Mouse (Mus musculus): Measurements from ENCODE around the gene Treh.

Treh gene

GRCm38 (mm10) chr9:44678288-44678871, 5.3 kb downstream of the Treh start:
- no peak for DNase-seq (ENCODE audit: low spot score)

- no peak for DNase-seq (ENCODE audit: low spot score)
Observed at GRCm38 (mm10) chr9:44679565-44679964, 6.5 kb downstream of the Treh start.

GRCm38 (mm10) chr9:44683046-44683445, 10.0 kb downstream of the Treh start:
- DNase-seq (ENCODE audit: low spot score), result no peak

- DNase-seq (ENCODE audit: low spot score), result peak; percentile 85
Observed at GRCm38 (mm10) chr9:44685346-44686330, 12.6 kb downstream of the Treh start.

GRCm38 (mm10) chr9:44686638-44687037, 13.6 kb downstream of the Treh start:
- peak; percentile 53 for DNase-seq (ENCODE audit: low spot score)

- no peak for DNase-seq (ENCODE audit: low spot score)
Observed at GRCm38 (mm10) chr9:44688013-44688412, 15.0 kb downstream of the Treh start.

- peak; percentile 19 for DNase-seq (ENCODE audit: low spot score)
Observed at GRCm38 (mm10) chr9:44690641-44691040, 17.6 kb downstream of the Treh start.

GRCm38 (mm10) chr9:44691671-44692520, 18.9 kb downstream of the Treh start:
- DNase-seq (ENCODE audit: low spot score), result no peak

- no peak for DNase-seq (ENCODE audit: low spot score)
Observed at GRCm38 (mm10) chr9:44693071-44693470, 20.0 kb downstream of the Treh start.

GRCm38 (mm10) chr9:44697866-44698265, 24.8 kb downstream of the Treh start:
- DNase-seq (ENCODE audit: low spot score), result no peak

- no peak for DNase-seq (ENCODE audit: low spot score)
Observed at GRCm38 (mm10) chr9:44699196-44699595, 26.2 kb downstream of the Treh start.

- no peak for DNase-seq (ENCODE audit: low spot score)
Observed at GRCm38 (mm10) chr9:44699730-44700129, 26.7 kb downstream of the Treh start.

DNA sequence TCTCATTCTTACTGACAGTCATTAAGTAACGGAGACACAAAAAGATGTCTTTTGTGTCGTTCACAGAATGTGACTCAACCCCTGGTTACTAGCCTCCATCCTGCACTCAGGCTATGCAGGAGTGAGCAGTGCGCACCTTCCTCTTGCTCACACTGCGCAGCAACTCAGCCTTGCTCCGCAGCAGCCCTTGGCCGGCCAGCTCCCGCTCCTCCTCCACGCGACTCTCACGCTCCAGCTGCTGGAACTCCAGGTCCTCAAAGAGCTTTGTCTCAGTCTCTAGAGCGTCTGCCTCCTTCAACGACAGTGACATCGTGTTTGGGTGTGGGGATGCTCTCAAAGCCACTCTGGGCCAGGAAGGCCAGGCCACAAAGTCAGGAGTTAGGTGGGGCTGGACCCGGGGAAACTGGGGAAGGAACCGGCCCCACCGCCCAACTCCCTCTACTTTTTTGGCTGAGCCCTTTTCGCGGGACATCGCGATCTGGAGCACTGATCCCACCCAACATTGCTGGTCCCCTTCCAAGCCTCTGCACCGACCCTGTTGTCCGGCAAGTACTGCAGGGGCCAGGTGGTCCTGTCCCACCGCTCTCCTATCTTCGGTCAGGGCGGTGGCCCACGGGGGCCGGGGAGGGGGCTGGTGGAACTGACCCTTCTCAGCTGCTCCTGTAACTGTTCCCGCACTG, 34.9 kb downstream of the Treh start:
- DNase-seq (ENCODE audit: low spot score), result peak; percentile 52

DNA sequence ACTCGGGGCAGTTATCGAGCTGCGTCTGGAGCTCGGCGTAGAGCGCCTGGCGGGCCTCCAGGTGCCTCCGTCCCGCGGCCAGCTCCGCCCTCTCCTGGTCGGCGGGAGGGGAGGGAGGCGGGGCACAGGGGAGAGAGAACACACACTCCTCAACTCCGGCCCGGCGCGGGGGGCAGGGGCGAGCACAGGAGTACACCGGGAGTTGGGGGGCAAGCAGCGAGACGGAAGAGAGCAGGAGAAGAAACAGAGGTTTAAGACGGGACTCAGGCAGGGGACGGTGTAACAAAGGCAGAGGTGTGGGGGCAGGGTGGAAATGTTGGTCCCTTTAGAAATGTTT, 35.4 kb downstream of the Treh start:
- peak; percentile 67 for DNase-seq (ENCODE audit: low spot score)

GRCm38 (mm10) chr9:44708925-44709324, 35.9 kb downstream of the Treh start:
- peak; percentile 42 for DNase-seq (ENCODE audit: low spot score)

GRCm38 (mm10) chr9:44709600-44709999, 36.6 kb downstream of the Treh start:
- peak; percentile 58 for DNase-seq (ENCODE audit: low spot score)

DNA sequence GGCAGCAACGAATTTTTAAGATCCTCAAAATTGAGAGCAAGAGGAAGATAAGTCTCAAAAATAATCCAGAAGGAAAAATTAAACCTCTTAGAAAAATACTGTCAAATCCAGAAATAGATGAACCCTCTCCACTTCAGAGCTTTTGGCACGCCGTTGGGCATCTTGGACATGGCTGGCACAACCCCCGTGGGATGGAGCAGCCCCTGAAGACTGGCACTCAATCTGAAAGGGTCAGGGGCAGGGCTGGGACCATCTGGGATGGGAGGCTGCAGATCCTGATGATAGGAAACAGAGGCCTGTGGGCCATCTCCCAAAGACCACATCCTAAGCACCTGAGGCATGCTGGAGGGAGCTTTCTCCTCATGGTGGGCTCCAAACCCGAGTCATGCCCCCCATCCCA, 37.2 kb downstream of the Treh start:
- no peak for DNase-seq (ENCODE audit: low spot score)

- DNase-seq (ENCODE audit: low spot score), result no peak
Observed at GRCm38 (mm10) chr9:44711602-44712001, 38.6 kb downstream of the Treh start.

DNA sequence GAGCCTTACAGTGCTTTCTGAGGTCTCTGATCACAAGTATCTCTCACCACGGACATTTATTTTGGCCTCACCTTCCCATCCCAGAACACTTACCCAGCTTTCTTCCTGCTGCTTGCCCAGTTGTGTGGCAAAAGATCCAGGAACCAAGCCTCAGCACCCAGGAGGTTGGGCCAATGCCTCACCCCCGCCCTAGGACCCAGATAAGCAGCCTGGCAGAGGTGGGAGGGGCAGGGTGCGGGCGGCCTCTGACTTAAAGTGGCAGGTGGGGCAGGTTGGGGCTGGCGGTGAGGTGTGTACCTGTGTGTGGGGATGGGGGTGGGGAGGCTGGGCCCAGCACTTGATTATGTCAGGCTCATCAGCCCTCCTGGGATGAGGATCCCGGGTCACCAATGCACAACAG, 40.0 kb downstream of the Treh start:
- DNase-seq (ENCODE audit: low spot score), result no peak

GRCm38 (mm10) chr9:44713574-44713973, 40.5 kb downstream of the Treh start:
- DNase-seq (ENCODE audit: low spot score), result no peak

DNA sequence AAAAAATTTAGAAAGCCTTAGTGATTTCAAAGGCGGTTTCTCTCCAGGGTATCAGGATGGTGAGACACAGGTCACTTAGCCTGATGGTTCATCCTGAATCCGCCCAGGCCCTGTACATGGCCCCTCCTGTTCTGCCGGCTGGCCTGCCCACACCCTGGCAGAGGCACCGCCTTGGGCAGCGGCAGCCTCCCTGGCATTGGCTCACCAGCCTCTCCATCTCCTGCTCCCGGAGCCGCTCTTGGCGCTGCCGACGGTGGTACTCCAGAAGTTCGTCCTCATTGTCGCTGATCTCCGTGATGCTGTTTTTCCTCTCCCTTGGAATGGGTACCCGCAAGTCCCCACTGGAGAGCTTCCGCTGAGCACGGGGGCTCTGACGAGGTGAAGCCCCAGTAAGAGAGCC, 42.1 kb downstream of the Treh start:
- DNase-seq (ENCODE audit: low spot score), result no peak

Measured in embryo, embryonic 10 days (tissue).